Mouse (Mus musculus) embryo, embryonic 10 days (tissue): ENCODE measurements at regions not wholly inside any gene's neighbourhood (a gene's known extent, or its start where the extent isn't known, plus 50 kb on each side); places are given as distances from the start of the nearest gene placed in this dataset.
A peak's percentile ranks its signal among the peaks of the same experiment; 100 is the strongest.

Source experiments
- DNase-seq: peaks from one replicate; pipeline ENCODE4 v3.0.0-alpha.2; 2015; ENCODE audit warnings: low spot score

DNA sequence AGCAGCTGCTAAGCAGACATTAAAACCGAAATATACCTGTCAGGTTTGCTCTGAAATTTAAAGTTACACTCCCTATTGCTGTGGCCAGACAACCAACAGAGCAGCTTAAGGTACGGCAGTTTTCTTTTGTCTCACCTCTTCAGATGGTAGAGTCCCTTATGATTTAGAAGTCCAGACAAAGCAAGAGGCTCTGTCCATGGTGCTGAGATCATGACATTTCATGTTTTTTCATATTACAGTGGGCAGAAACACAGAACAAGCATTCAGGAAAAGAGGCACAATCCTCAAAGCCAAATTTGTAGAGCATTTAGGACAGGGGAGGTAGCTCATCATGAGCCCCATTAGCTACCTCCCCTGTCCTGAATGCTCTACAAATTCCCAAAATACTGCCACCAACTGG, 620.0 kb downstream of the Dnah5 start:
- peak; percentile 42 for DNase-seq

DNA sequence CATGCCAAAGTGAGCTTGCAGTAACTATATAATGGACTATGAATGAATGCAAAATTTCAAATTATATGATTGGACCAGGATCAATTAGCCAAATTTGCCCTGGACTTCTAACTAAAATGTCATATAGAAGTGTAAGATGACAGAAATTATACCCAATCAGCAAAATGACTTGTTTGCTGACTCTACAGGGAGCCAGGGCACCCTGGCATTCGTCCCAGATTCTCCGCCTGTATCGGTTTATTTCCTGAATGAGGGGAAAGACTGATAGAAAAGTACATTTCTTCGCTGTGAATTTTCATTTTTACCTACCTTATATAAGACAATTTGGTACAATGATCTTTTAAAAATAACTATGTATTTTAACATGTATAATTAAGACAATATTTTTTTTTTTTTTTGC, 631.3 kb downstream of the Dnah5 start:
- DNase-seq: no peak

DNA sequence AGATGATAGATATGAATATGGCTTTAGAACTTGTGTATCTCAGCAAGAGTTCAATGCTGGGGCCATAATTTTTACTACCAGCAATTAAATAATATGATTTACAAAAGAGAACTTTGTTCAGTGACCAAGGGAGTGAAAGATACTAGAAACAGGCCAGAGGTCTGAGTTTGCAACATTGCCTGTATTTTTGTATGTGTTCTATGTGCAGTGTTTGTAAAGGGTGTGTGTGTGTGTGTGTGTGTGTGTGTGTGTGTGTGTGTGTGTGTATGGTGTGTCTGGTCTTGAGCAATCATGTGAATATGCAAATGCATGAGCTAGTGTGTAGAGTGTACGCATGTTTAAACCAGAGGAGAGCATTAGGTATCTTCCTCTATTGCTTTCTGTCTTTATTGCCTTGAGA, 636.8 kb downstream of the Dnah5 start:
- DNase-seq: no peak

DNA sequence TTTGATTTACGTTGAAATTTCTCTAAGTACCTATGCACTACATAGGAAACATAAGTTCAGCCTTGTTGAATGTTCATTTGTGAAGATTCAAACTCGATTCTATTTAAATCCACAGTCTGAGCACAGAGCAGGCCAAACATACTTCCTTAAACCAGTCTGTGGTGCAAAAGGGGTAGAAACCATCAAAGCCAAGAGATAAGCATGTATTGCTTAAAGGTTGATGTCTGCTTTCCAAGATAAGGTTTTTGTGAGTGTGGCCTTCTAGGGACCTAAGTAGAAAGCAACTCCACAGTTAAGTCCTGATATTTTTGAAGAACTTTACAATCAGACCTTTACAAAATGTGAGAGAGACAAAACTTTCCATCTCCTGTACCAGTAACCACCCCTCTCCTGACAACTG, 652.9 kb downstream of the Dnah5 start:
- DNase-seq: no peak

DNA sequence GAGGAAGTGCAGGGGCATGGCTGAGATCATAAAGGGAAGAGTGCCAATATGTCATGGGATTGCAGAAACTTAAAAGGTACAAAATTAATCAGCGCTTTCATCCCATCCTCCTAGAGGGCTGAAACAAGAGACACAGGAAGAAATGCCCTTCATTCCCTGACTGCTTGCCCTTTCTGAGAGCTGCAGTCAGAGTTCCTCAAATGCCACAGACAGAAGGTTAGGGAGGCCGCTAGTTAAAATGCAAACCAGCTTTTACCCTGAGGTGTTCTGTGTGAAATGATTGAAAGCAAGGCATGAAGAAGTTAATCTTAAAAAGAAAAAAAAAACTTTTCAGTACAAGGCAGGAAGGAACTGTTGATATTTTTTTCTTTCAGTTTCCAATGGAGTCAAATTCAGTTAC, 654.6 kb downstream of the Dnah5 start:
- DNase-seq: no peak

DNA sequence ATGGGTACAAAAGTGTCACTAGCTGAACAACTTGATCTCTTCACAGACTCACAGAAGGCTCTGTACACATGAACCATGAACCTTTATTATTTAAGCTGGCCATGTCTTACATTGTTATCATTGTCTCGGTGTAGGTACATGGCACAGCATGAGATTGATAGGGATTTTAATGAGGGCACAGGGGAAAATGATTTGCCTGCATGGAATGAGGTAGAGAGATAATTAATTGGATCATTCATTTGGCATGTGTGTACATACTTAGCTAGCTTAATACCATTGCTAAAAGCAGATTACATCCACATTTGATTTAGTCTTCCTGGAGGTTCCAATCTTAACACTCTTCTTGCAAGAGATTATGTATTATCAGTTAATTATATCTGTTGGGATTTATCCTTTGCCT, 660.5 kb downstream of the Dnah5 start:
- no peak for DNase-seq

DNA sequence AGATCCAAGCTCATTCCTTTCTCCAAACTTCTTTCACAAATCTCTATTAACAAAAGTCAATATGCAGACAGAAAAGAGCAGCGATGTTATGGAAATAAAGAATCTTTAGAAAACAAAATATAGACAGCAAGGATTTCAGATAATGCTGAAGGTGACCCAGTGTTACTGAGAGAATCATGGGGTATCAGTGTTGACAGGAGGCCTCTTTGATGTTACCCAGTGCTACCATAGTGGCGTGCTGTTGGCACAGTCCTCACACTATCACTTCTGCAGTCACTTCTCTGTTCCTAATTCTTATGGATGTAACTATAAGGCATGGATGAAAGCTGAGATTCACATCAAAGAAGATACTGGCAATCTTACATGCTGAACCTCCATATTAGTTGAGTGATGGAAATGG, 661.4 kb downstream of the Dnah5 start:
- no peak for DNase-seq

DNA sequence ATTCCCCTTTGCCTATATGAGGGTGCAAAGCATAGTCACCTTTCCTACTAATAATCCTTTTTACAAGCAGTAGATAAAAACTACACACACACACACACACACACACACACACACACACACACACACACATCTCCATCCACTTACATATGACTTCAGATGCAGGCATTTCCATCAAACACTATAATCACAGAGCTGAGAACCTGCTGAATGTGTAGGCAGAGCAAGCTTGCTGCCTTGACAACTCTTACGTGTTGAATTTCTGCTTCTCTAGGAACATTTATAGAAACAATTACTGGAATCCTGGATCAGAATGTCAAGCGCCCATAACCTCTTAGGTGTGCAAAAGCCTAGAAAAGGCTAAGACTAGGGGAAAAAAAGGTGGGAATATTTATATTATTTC, 669.4 kb downstream of the Dnah5 start:
- DNase-seq: no peak

DNA sequence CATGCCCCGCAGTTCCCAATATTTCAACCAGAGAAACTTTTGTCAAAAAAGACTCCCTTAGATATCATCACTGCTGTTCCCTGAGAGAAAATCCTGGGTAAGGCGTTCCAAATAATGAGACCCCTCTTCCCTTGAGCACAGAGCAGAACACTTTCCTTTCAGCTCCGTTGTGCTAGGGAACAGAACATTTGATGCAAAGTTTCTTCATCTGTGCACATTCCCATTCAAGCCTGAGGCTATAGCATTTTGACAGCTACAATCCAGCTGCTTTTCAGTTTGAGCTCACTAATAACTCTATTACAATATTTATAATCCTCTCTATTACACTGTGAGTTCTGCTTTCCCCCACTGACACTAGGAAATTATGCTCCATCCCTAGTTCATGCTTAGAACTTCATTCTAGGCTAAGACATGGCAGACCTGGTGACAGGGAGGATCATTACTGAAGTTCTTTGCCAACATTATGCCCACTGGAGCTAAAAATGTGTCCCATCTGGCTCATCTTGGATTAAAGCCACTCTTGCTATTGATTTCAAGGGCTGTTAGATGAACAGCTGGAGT, 692.8 kb downstream of the Dnah5 start:
- no peak for DNase-seq

DNA sequence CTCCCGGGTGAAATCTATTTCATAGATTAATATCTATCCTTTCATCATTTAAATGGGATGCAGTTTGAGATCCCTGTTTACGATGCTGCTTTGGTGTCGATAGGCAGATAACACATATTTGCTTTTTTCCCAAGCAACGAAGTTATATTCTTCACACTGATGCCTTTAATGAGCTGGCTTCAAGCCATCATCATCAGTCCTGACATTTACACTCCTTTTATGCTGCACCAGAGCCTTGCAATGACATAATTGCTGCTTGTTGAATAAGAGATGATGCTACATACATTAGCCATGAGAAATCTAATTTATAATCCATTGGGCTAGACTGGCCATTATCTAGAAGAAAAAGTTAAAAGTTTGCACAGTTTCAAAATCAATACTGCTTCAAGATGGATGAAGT, 718.9 kb downstream of the Dnah5 start:
- no peak for DNase-seq

DNA sequence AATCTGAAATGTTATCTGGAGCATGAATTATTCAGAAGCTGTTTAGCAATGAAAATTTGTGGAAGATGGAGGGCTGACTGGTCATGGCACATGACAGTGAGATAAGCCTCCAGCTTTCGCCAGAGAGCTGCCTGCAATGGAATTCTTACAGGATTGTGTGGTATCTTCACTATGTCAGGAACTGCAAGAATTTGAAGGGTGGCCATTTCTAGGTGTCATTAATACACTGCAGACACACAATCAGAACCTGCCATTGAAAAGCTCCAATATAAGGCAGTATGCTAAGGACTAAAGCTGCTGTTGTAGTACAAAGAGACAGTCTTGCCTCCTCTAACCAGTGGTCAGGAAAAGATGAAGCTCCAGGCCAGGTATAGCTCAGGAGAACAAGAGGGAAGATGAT, 744.7 kb downstream of the Dnah5 start:
- DNase-seq: no peak
